Mouse (Mus musculus) lung, adult 2 months (tissue): ENCODE data around the gene Fgd2. TPM values are rescaled to one million over a fixed set of nuclear protein-coding genes. Genes with fewer than 3 reads are reported as not detected.

Experiments used
- DNase-seq: peaks from one replicate; pipeline ENCODE4 v3.0.0; 2022
- H3K4me1 ChIP-seq: fragments of 200-500 bp; 2 replicates; pipeline ENCODE4 v1.6.1; 2011; ENCODE audit warnings: low read length; ENCODE audit not compliant: control insufficient read depth, insufficient read depth
- H3K4me3 ChIP-seq: fragments of 200-500 bp; replicated peaks from 2 replicates; pipeline ENCODE3; 2011; ENCODE audit warnings: low read depth, mild to moderate bottlenecking, control low read depth, low read length; ENCODE audit errors: extremely low read depth
- CTCF ChIP-seq: fragments of 200-500 bp; IDR thresholded peaks from 2 replicates; pipeline ENCODE4 v1.5.1; 2011; ENCODE audit warnings: mild to moderate bottlenecking, low read length, control low read depth; ENCODE audit not compliant: insufficient read depth
- POLR2A ChIP-seq: fragments of 200-500 bp; IDR thresholded peaks from 2 replicates; pipeline ENCODE4 v1.6.1; 2011; ENCODE audit warnings: low read depth, mild to moderate bottlenecking, control low read depth, low read length, borderline replicate concordance; ENCODE audit errors: extremely low read depth
- WGBS: fragments of 180-500 bp; shearing (Covaris S2); methylation state at CpG from one replicate; pipeline ENCODE4 v1.1.7; 2018; 5-methylcytosine and 5-hydroxymethylcytosine counted together
- polyA plus RNA-seq: library from polyadenylated mRNA; depleted of rRNA; stranded (reverse); fragments of >200 nt; gene quantifications from 2 replicates; pipeline ENCODE4 v1.2.3, GENCODE M21; 2012; rRNA removed

Fgd2 gene
- polyA plus RNA-seq, 1 experiment, result 44.3 TPM

- H3K4me1 ChIP-seq, result no peaks in the 10 kb centered on the region; the same call in 1 of the 2 replicates
- TF ChIP-seq POLR2A (no peak), CTCF (0 out of 2 replicates have a peak, but pooled peaks have one; percentile 11)
- no peak overlapping the region for H3K4me3 ChIP-seq
- 93% methylated on average over 6 of the region's 6 CpGs for WGBS
- no peak for DNase-seq
These were observed 61.6 kb downstream of the Fgd2 start for GRCm38 (mm10) chr17:29422337-29422736.

- WGBS, result 60% methylated on average over 8 of the region's 8 CpGs
- DNase-seq, result no peak
- Histone ChIP-seq H3K4me1 (no peaks in the 10 kb centered on the region; the same call in 1 of the 2 replicates), H3K4me3 (no peak overlapping the region)
- TF ChIP-seq POLR2A (no peak), CTCF (no peak)
These were observed 62.3 kb downstream of the Fgd2 start for GRCm38 (mm10) chr17:29422912-29423504.

- TF ChIP-seq CTCF (no peak), POLR2A (no peak)
- 93% methylated on average over 2 of the region's 2 CpGs for whole genome bisulfite sequencing
These were observed 63.3 kb downstream of the Fgd2 start for GRCm38 (mm10) chr17:29423991-29424390.

GRCm38 (mm10) chr17:29425345-29425744, 64.6 kb downstream of the Fgd2 start:
- DNase-seq, result no peak
- H3K4me1 ChIP-seq, result no peaks in the 10 kb centered on the region
- H3K4me3 ChIP-seq, result no peak overlapping the region
- TF ChIP-seq CTCF (no peak), POLR2A (no peak)
- WGBS, result 80% methylated on average over 9 of the region's 9 CpGs

More at GRCm38 (mm10) chr17:29423991-29424390, 63.3 kb downstream of the Fgd2 start:
- Histone ChIP-seq H3K4me1 (no peaks in the 10 kb centered on the region; the same call in 1 of the 2 replicates), H3K4me3 (no peak overlapping the region)
- DNase-seq, result no peak

- Histone ChIP-seq H3K4me1 (peaks cover 4% of the 10 kb centered on the region), H3K4me3 (no peak overlapping the region)
- WGBS, result 35% methylated on average over 8 of the region's 8 CpGs
- TF ChIP-seq POLR2A, result no peak
- TF ChIP-seq CTCF, result no peak
- DNase-seq, result no peak
These were observed 67.5 kb downstream of the Fgd2 start for GRCm38 (mm10) chr17:29428213-29428612.

GRCm38 (mm10) chr17:29428826-29429225, 68.1 kb downstream of the Fgd2 start:
- Histone ChIP-seq H3K4me3 (no peak overlapping the region), H3K4me1 (peaks cover 4% of the 10 kb centered on the region)
- no peak for DNase-seq
- TF ChIP-seq POLR2A, result no peak
- no peak for TF ChIP-seq CTCF
- 47% methylated on average over 2 of the region's 2 CpGs for WGBS

Other genes with a start within 250 kb of the Fgd2 start
- gene Rab44, start 246.8 kb upstream of the Fgd2 start, polyA plus RNA-seq, result 13.0 and 15.7 TPM in 2 replicates
- 13.6 and 15.7 TPM in 2 replicates for gene Cpne5, start 122.7 kb upstream of the Fgd2 start, polyA plus RNA-seq
- 18.7 and 20.7 TPM in 2 replicates for gene Ppil1, start 96.7 kb upstream of the Fgd2 start, polyA plus RNA-seq
- gene BC004004, start 92.1 kb upstream of the Fgd2 start, polyA plus RNA-seq, result 56.5 and 70.8 TPM in 2 replicates
- 46.8 and 47.3 TPM in 2 replicates for gene Pi16, start 43.2 kb upstream of the Fgd2 start, polyA plus RNA-seq
- gene Mtch1, start 13.0 kb upstream of the Fgd2 start, polyA plus RNA-seq, result 413 and 456 TPM in 2 replicates
- gene Pim1, start 129.8 kb downstream of the Fgd2 start, polyA plus RNA-seq, result 35.8 and 48.0 TPM in 2 replicates
- gene Gm17657, start 188.7 kb downstream of the Fgd2 start, polyA plus RNA-seq, result not detected in 2 replicates
- gene Tbc1d22b, start 188.9 kb downstream of the Fgd2 start, polyA plus RNA-seq, result 16.5 and 17.7 TPM in 2 replicates
- 0.28 TPM in 1 of 2 replicates, not detected in the other for gene Tmem217, start 191.5 kb downstream of the Fgd2 start, polyA plus RNA-seq